Mouse (Mus musculus): Measurements from ENCODE around the gene Shoc2. TPM values are rescaled to one million over a fixed set of nuclear protein-coding genes. Genes with fewer than 3 reads are reported as not detected.

Gene Shoc2
- polyA plus RNA-seq, 1 experiment from 2014 or later, result 48.6 TPM

DNA sequence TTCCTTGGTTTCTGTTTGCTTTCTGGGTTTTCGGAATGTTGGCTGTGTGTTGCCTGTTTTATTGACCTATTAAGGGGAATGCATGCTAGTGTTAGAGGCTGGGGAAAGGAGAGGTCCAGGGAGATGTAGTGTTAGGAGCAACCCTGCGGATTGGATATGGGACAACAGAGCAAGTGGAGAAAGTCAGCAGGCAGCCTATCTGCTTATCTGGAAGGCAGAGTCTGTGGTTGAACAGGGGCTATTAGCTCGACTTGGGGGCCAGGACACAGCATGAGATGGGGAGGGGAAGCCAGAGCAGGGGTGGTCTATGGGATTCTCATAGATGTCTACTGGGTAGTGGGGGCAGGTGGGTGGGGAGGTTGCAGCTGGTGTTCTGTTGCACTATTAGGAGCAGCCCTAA is 37.9 kb downstream of the Shoc2 start:
- H3K4me3 ChIP-seq (ENCODE audit: low read depth, low read length), result no peak overlapping the region
- peaks cover 14% of the 10 kb centered on the region for H3K4me1 ChIP-seq (replicated peaks; ENCODE audit: control insufficient read depth, insufficient read depth, low read length)
- peak overlapping the region; percentile 25 for H3K4me2 ChIP-seq
- H3K9ac ChIP-seq (ENCODE audit: low read depth, low read length), result 0 out of 2 replicates have a peak overlapping the region, but pooled peaks have one; percentile 9
- no peaks in the 10 kb centered on the region for H3K27me3 ChIP-seq (replicated peaks; ENCODE audit: control insufficient read depth, insufficient read depth, low read length)
- ATAC-seq (replicated peaks; ENCODE audit: low FRiP score), result peak; percentile 60; the same call in 1 of the 2 replicates
- H3K36me3 ChIP-seq (ENCODE audit: control insufficient read depth, insufficient read depth, low read length), result no peaks in the 10 kb centered on the region; the same call in 1 of the 2 replicates
- DNase-seq (ENCODE audit: low spot score), result no peak
- no peaks in the 10 kb centered on the region for H3K9me3 ChIP-seq (ENCODE audit: control insufficient read depth, low read length)
- peak overlapping the region; percentile 55 for H3K27ac ChIP-seq (ENCODE audit: low read depth, low read length)
- WGBS, result 55% methylated on average over 3 of the region's 3 CpGs

DNA sequence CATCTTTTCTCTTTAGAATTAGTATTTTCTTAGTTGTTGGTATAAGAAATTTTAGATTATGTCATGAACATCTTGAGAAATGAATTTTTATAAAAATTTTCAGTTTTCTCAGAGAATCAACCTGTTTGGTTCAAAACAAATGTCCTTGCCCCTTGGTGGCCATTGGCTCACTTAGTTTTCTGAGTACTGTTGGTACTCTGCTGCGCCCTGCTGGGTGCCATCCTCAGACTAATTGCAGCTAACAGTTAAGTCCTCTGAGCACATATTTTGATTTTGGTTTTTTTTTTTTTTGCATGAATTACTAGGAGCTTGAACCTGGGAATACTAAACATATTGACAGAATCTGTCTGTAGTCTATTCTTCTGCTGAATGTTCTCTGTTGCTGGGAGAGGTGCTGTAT is 39.2 kb downstream of the Shoc2 start:
- Histone ChIP-seq H3K9ac (ENCODE audit: low read depth, low read length) (no peak overlapping the region), H3K27me3 (replicated peaks; ENCODE audit: control insufficient read depth, insufficient read depth, low read length) (no peaks in the 10 kb centered on the region), H3K4me2 (no peak overlapping the region), H3K4me3 (ENCODE audit: low read depth, low read length) (no peak overlapping the region), H3K9me3 (ENCODE audit: control insufficient read depth, low read length) (no peaks in the 10 kb centered on the region), H3K36me3 (ENCODE audit: control insufficient read depth, insufficient read depth, low read length) (0 out of 2 replicates have a peak, but pooled peaks cover 3% of the 10 kb centered on the region), H3K27ac (ENCODE audit: low read depth, low read length) (no peak overlapping the region), H3K4me1 (replicated peaks; ENCODE audit: control insufficient read depth, insufficient read depth, low read length) (peaks cover 14% of the 10 kb centered on the region)
- ATAC-seq (replicated peaks; ENCODE audit: low FRiP score) (no peak), DNase-seq (ENCODE audit: low spot score) (no peak)
- WGBS, result 100% methylated on average over 1 of the region's 1 CpGs

DNA sequence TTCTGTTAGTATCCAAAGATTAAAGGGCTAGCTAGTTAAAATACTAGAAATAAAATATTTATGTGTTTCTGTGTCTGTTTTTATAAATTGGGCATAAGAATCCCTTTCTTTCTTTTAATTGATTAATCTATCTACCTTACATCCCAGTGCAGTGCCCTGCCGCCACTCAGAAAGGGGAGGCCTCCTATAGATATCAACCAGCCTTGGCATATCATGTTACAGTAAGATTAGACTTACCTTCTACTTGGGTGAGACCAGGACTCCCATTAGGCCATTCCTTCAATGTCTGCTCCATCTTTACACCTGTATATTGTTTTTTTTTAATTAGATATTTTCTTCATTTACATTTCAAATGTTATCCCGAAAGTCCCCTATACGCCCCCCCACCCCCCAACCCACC is 40.5 kb downstream of the Shoc2 start:
- peak; percentile 74; the same call in 1 of the 2 replicates for ATAC-seq (replicated peaks; ENCODE audit: low FRiP score)
- Histone ChIP-seq H3K27me3 (replicated peaks; ENCODE audit: control insufficient read depth, insufficient read depth, low read length) (no peaks in the 10 kb centered on the region), H3K9ac (ENCODE audit: low read depth, low read length) (no peak overlapping the region), H3K4me3 (ENCODE audit: low read depth, low read length) (no peak overlapping the region), H3K4me1 (replicated peaks; ENCODE audit: control insufficient read depth, insufficient read depth, low read length) (peaks cover 14% of the 10 kb centered on the region), H3K9me3 (ENCODE audit: control insufficient read depth, low read length) (no peaks in the 10 kb centered on the region), H3K36me3 (ENCODE audit: control insufficient read depth, insufficient read depth, low read length) (0 out of 2 replicates have a peak, but pooled peaks cover 3% of the 10 kb centered on the region), H3K27ac (ENCODE audit: low read depth, low read length) (no peak overlapping the region), H3K4me2 (no peak overlapping the region)
- no peak for DNase-seq (ENCODE audit: low spot score)
- WGBS, result 74% methylated on average over 3 of the region's 3 CpGs

DNA sequence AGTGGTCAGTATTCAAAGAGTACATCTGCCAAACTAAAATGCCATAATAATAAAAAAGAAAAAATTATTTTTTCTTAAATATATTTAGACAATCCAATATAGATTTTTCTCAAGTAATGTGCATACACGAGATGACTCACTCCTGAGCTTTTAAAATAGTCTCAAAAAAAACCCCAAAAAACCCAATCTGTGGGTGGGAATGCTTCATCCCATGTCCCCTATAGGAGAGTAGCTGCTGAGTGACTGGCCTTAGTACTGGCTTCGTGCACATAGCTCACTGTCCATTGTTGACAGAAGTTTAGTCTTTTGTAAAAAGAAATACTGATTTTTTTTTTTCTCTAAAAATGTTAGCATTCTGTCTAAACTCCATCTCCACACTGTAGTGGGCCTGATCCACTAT is 46.4 kb downstream of the Shoc2 start:
- H3K9me3 ChIP-seq (ENCODE audit: control insufficient read depth, low read length), result no peaks in the 10 kb centered on the region
- H3K4me2 ChIP-seq, result no peak overlapping the region
- no peak for ATAC-seq (replicated peaks; ENCODE audit: low FRiP score)
- no peak overlapping the region for H3K9ac ChIP-seq (ENCODE audit: low read depth, low read length)
- WGBS, result 95% methylated on average over 2 of the region's 2 CpGs
- H3K4me3 ChIP-seq (ENCODE audit: low read depth, low read length), result no peak overlapping the region
- H3K36me3 ChIP-seq (ENCODE audit: control insufficient read depth, insufficient read depth, low read length), result 0 out of 2 replicates have a peak, but pooled peaks cover 7% of the 10 kb centered on the region
- no peak overlapping the region for H3K27ac ChIP-seq (ENCODE audit: low read depth, low read length)
- H3K4me1 ChIP-seq (replicated peaks; ENCODE audit: control insufficient read depth, insufficient read depth, low read length), result no peaks in the 10 kb centered on the region; the same call in 1 of the 2 replicates
- DNase-seq (ENCODE audit: low spot score), result no peak
- no peaks in the 10 kb centered on the region for H3K27me3 ChIP-seq (replicated peaks; ENCODE audit: control insufficient read depth, insufficient read depth, low read length)

DNA sequence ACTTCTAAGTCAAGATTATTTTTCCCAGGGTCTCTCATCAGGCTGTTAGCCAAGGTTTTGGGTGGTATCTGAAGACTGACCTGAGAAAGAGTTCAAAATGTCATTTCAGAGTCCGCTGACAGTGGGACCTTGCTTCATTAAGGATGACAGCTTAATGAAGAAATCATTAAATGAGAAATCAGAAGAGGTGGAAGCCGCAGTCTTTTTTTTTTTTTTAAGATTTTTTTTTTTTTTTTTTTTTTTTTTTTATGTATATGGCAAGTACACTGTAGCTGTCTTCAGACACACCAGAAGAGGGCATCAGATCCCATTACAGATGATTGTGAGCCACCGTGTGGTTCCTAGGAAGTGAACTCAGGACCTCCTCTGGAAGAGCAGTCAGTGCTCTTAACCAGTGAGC is 49.8 kb downstream of the Shoc2 start:
- DNase-seq (ENCODE audit: low spot score), result no peak
- H3K9ac ChIP-seq (ENCODE audit: low read depth, low read length), result no peak overlapping the region
- H3K4me2 ChIP-seq, result no peak overlapping the region
- no peaks in the 10 kb centered on the region for H3K27me3 ChIP-seq (replicated peaks; ENCODE audit: control insufficient read depth, insufficient read depth, low read length)
- ATAC-seq (replicated peaks; ENCODE audit: low FRiP score), result no peak
- H3K27ac ChIP-seq (ENCODE audit: low read depth, low read length), result no peak overlapping the region
- H3K9me3 ChIP-seq (ENCODE audit: control insufficient read depth, low read length), result no peaks in the 10 kb centered on the region
- 86% methylated on average over 3 of the region's 3 CpGs for WGBS
- 0 out of 2 replicates have a peak, but pooled peaks cover 3% of the 10 kb centered on the region for H3K4me1 ChIP-seq (replicated peaks; ENCODE audit: control insufficient read depth, insufficient read depth, low read length)
- 0 out of 2 replicates have a peak, but pooled peaks cover 4% of the 10 kb centered on the region for H3K36me3 ChIP-seq (ENCODE audit: control insufficient read depth, insufficient read depth, low read length)
- no peak overlapping the region for H3K4me3 ChIP-seq (ENCODE audit: low read depth, low read length)

DNA sequence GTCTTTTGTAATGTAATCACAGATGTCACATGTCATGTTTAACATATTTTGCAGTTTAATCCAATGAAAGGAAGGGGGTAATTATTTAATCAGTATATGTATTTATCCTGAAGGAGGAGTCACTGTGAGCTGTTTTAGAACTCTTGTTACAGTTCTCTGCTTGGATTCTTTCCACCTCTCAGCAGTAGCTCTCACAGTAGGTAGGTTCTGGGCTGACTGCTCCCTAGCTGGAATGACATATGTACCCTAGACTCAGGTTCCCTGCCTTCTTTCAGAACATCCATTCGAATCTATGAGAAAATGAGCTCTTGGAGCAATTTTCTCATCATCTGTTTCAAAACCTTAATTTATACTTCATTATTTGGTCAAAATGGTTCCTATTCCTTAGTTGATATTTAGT is 50.2 kb downstream of the Shoc2 start:
- Histone ChIP-seq H3K9me3 (ENCODE audit: control insufficient read depth, low read length) (no peaks in the 10 kb centered on the region), H3K27me3 (replicated peaks; ENCODE audit: control insufficient read depth, insufficient read depth, low read length) (no peaks in the 10 kb centered on the region), H3K27ac (ENCODE audit: low read depth, low read length) (no peak overlapping the region), H3K4me3 (ENCODE audit: low read depth, low read length) (no peak overlapping the region), H3K9ac (ENCODE audit: low read depth, low read length) (no peak overlapping the region), H3K4me1 (replicated peaks; ENCODE audit: control insufficient read depth, insufficient read depth, low read length) (0 out of 2 replicates have a peak, but pooled peaks cover 3% of the 10 kb centered on the region), H3K36me3 (ENCODE audit: control insufficient read depth, insufficient read depth, low read length) (0 out of 2 replicates have a peak, but pooled peaks cover 4% of the 10 kb centered on the region), H3K4me2 (no peak overlapping the region)
- ATAC-seq (replicated peaks; ENCODE audit: low FRiP score) (no peak), DNase-seq (ENCODE audit: low spot score) (no peak)
- WGBS, result 87% methylated on average over 1 of the region's 1 CpGs

DNA sequence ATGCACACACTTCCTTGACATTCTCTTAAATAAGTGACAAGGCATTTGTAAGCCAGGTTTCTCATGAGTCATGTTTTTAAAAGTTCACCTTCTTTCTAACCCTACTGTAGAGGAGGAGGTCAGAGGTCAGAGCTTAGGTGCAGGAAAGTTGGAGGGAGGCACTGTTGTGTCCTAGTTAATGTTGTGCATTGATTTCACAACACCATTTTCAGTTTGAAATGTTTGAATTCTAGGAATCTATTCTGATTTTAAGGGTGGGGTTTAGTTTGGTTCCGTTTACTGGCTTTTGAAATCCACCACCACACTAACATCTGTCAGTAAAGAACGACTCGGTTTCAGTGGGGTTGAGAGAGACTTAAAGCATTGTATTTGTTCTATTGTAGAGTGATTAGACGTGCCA is 66.9 kb downstream of the Shoc2 start:
- no peaks in the 10 kb centered on the region for H3K9me3 ChIP-seq (ENCODE audit: control insufficient read depth, low read length)
- WGBS, result 75% methylated on average over 4 of the region's 4 CpGs
- no peaks in the 10 kb centered on the region for H3K4me1 ChIP-seq (replicated peaks; ENCODE audit: control insufficient read depth, insufficient read depth, low read length)
- no peak overlapping the region for H3K27ac ChIP-seq (ENCODE audit: low read depth, low read length)
- H3K4me2 ChIP-seq, result no peak overlapping the region
- H3K4me3 ChIP-seq (ENCODE audit: low read depth, low read length), result no peak overlapping the region
- ATAC-seq (replicated peaks; ENCODE audit: low FRiP score), result no peak
- no peaks in the 10 kb centered on the region for H3K27me3 ChIP-seq (replicated peaks; ENCODE audit: control insufficient read depth, insufficient read depth, low read length)
- no peak for DNase-seq (ENCODE audit: low spot score)
- H3K36me3 ChIP-seq (ENCODE audit: control insufficient read depth, insufficient read depth, low read length), result no peaks in the 10 kb centered on the region
- H3K9ac ChIP-seq (ENCODE audit: low read depth, low read length), result no peak overlapping the region

DNA sequence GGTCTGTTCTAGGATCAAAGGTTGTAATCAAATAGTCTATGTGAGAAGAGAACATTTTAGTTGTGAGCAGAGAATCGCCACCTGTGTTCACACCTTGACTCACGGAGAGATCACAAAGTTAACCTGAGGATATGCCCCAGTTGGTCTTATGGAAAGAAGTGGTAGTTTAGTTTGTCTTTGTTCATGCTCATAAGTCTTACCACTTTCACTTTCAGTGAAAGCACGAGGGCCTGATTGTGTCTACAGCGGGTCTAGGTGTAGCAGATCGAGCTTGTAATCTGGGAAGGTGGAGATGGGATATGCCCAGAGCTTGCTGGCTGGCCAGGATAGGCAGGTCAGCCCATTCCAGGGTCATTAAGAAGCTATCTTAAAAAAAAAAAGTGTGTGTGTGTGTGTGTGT is 70.9 kb downstream of the Shoc2 start:
- no peak for ATAC-seq (replicated peaks; ENCODE audit: low FRiP score)
- Histone ChIP-seq H3K9me3 (ENCODE audit: control insufficient read depth, low read length) (no peaks in the 10 kb centered on the region), H3K4me3 (ENCODE audit: low read depth, low read length) (no peak overlapping the region), H3K36me3 (ENCODE audit: control insufficient read depth, insufficient read depth, low read length) (no peaks in the 10 kb centered on the region), H3K4me2 (no peak overlapping the region), H3K9ac (ENCODE audit: low read depth, low read length) (no peak overlapping the region), H3K4me1 (replicated peaks; ENCODE audit: control insufficient read depth, insufficient read depth, low read length) (no peaks in the 10 kb centered on the region), H3K27ac (ENCODE audit: low read depth, low read length) (no peak overlapping the region), H3K27me3 (replicated peaks; ENCODE audit: control insufficient read depth, insufficient read depth, low read length) (no peaks in the 10 kb centered on the region)
- 91% methylated on average over 5 of the region's 5 CpGs for WGBS
- DNase-seq (ENCODE audit: low spot score), result no peak

DNA sequence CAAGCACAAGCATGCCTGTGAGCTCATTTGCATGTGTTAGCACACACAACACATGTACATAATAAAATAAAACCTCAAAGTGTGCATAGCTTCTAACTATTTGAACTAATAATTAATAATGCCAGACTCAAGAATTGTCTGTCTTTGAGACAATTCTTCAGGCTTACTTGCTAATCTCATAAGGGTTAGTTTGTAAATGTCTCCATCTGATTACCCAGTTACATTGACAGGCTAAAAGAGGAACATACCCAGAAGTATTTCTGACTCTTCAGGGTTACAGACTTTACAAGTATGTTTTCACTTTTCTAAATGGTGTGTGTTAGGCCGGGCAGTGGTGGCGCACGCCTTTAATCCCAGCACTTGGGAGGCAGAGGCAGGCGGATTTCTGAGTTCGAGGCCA is 71.4 kb downstream of the Shoc2 start:
- no peak for ATAC-seq (replicated peaks; ENCODE audit: low FRiP score)
- Histone ChIP-seq H3K36me3 (ENCODE audit: control insufficient read depth, insufficient read depth, low read length) (no peaks in the 10 kb centered on the region), H3K27ac (ENCODE audit: low read depth, low read length) (no peak overlapping the region), H3K9me3 (ENCODE audit: control insufficient read depth, low read length) (no peaks in the 10 kb centered on the region), H3K9ac (ENCODE audit: low read depth, low read length) (no peak overlapping the region), H3K4me2 (no peak overlapping the region), H3K4me1 (replicated peaks; ENCODE audit: control insufficient read depth, insufficient read depth, low read length) (no peaks in the 10 kb centered on the region), H3K4me3 (ENCODE audit: low read depth, low read length) (no peak overlapping the region), H3K27me3 (replicated peaks; ENCODE audit: control insufficient read depth, insufficient read depth, low read length) (no peaks in the 10 kb centered on the region)
- 87% methylated on average over 5 of the region's 5 CpGs for WGBS
- DNase-seq (ENCODE audit: low spot score), result no peak

Measured in liver, embryonic 11.5 days (tissue).